Mouse (Mus musculus) thymus, adult 18-20 months (tissue): Measurements from ENCODE around the gene Sowahb.

Source experiments
- DNase-seq, 2 experiments: peaks; one replicate each; pipeline ENCODE4 v3.0.0; 2022; ENCODE audit warnings: mixed read lengths in 2 of 2

Gene Sowahb

GRCm38 (mm10) chr5:93044584-93045370 lies at the start of gene Sowahb:
Gene Sowahb, minus strand, starts transcription at chr5:93045022.
- DNase-seq = no peak

- DNase-seq = peak; percentile 38 to 50
Observed at GRCm38 (mm10) chr5:93093638-93094527, 49.1 kb upstream of the Sowahb start.

GRCm38 (mm10) chr5:93092857-93093622 lies 48.2 kb upstream of the Sowahb start, which contains the start of gene Sept11:
Gene Sept11, plus strand, starts transcription at chr5:93093437.
- DNase-seq = peak; percentile 80 to 83

GRCm38 (mm10) chr5:93092147-93092781 lies 47.4 kb upstream of the Sowahb start:
- DNase-seq = peak; percentile 22 to 25

GRCm38 (mm10) chr5:93091266-93091665 lies 46.4 kb upstream of the Sowahb start:
- DNase-seq = no peak

- DNase-seq = no peak
Observed at GRCm38 (mm10) chr5:93085900-93086299, 41.1 kb upstream of the Sowahb start.

- DNase-seq = no peak
Observed at GRCm38 (mm10) chr5:93085015-93085598, 40.3 kb upstream of the Sowahb start.

GRCm38 (mm10) chr5:93079596-93079995 lies 34.8 kb upstream of the Sowahb start:
- DNase-seq = no peak

GRCm38 (mm10) chr5:93077661-93078323 lies 33.0 kb upstream of the Sowahb start:
- DNase-seq = no peak

GRCm38 (mm10) chr5:93060865-93061264 lies 16.0 kb upstream of the Sowahb start:
- DNase-seq = no peak

- DNase-seq = no peak
Observed at GRCm38 (mm10) chr5:93053606-93054397, 9.0 kb upstream of the Sowahb start.

- DNase-seq = no peak
Observed at GRCm38 (mm10) chr5:93051951-93052350, 7.1 kb upstream of the Sowahb start.

GRCm38 (mm10) chr5:93051041-93051440 lies 6.2 kb upstream of the Sowahb start:
- no peak for DNase-seq

- DNase-seq = no peak
Observed at GRCm38 (mm10) chr5:93049971-93050370, 5.1 kb upstream of the Sowahb start.

GRCm38 (mm10) chr5:93048481-93049240 lies 3.8 kb upstream of the Sowahb start:
- no peak for DNase-seq

GRCm38 (mm10) chr5:93046306-93046845 lies 1.6 kb upstream of the Sowahb start:
- no peak for DNase-seq

- DNase-seq = no peak
Observed at GRCm38 (mm10) chr5:93045371-93045714, 521 bp upstream of the Sowahb start.

- no peak for DNase-seq
Observed at GRCm38 (mm10) chr5:93043688-93044583, 886 bp downstream of the Sowahb start.
